Mouse (Mus musculus) midbrain, embryonic 14.5 days (tissue): ENCODE results near the gene Gadd45b. TPM values are rescaled to one million over a fixed set of nuclear protein-coding genes. Genes with fewer than 3 reads are reported as not detected.

Experiments
- ATAC-seq: fragments of 200-750 bp; cut with Nextera tagmentation; 2 replicates; pipeline ENCODE4 v1.8.0; 2017; ENCODE audit warnings: moderate number of reproducible peaks, moderate library complexity; ENCODE audit not compliant: low FRiP score, low TSS enrichment
- DNase-seq: peaks from one replicate; pipeline ENCODE4 v3.0.0-alpha.2; 2015
- H3K27ac ChIP-seq: fragments of 300-500 bp; sonication (generic); replicated peaks from 2 replicates; pipeline ENCODE4 v1.5.1; 2014; ENCODE audit warnings: mild to moderate bottlenecking, low read depth, low read length, moderate library complexity
- H3K27me3 ChIP-seq: fragments of 300-500 bp; sonication (generic); 2 replicates; pipeline ENCODE4 v1.6.1; 2014; ENCODE audit warnings: low read length, control low read depth, mixed read lengths; ENCODE audit not compliant: control insufficient read depth, insufficient read depth
- H3K36me3 ChIP-seq: fragments of 300-500 bp; sonication (generic); 2 replicates; pipeline ENCODE4 v1.6.1; 2014; ENCODE audit warnings: low read length, control low read depth; ENCODE audit not compliant: control insufficient read depth, insufficient read depth
- H3K4me1 ChIP-seq: fragments of 300-500 bp; sonication (generic); 2 replicates; pipeline ENCODE4 v1.6.1; 2014; ENCODE audit warnings: mild to moderate bottlenecking, antibody characterized with exemption, low read length, control low read depth; ENCODE audit not compliant: control insufficient read depth, insufficient read depth
- H3K4me2 ChIP-seq: fragments of 300-500 bp; sonication (generic); 2 replicates; pipeline ENCODE4 v1.6.1; 2014; ENCODE audit warnings: mild to moderate bottlenecking, low read length, moderate library complexity
- H3K4me3 ChIP-seq: fragments of 300-500 bp; sonication (generic); replicated peaks from 2 replicates; pipeline ENCODE4 v1.5.1; 2014; ENCODE audit warnings: low read depth, low read length
- H3K9ac ChIP-seq: fragments of 300-500 bp; sonication (generic); replicated peaks from 2 replicates; pipeline ENCODE4 v1.6.1; 2014; ENCODE audit warnings: mild to moderate bottlenecking, low read length, moderate library complexity
- H3K9me3 ChIP-seq: fragments of 300-500 bp; sonication (generic); 2 replicates; pipeline ENCODE4 v1.6.1; 2016; ENCODE audit warnings: low read length, control low read depth, mixed read lengths; ENCODE audit not compliant: control insufficient read depth
- WGBS: fragments of 180-500 bp; shearing (Covaris S2); extraction: QIAGEN DNeasy Blood & Tissue Kit; methylation state at CpG from one replicate; pipeline ENCODE4 v1.1.7; 2014; 5-methylcytosine and 5-hydroxymethylcytosine counted together
- polyA plus RNA-seq: library from polyadenylated mRNA; unstranded; fragments of >200 nt; fragmentation: Nextera tagmentation; extraction: Ambion mirVana; gene quantifications from 2 replicates; pipeline ENCODE4 v1.2.1, GENCODE M21; 2014

Gene Gadd45b
- polyA plus RNA-seq, 1 experiment from 2014 or later: 8.0 TPM

DNA sequence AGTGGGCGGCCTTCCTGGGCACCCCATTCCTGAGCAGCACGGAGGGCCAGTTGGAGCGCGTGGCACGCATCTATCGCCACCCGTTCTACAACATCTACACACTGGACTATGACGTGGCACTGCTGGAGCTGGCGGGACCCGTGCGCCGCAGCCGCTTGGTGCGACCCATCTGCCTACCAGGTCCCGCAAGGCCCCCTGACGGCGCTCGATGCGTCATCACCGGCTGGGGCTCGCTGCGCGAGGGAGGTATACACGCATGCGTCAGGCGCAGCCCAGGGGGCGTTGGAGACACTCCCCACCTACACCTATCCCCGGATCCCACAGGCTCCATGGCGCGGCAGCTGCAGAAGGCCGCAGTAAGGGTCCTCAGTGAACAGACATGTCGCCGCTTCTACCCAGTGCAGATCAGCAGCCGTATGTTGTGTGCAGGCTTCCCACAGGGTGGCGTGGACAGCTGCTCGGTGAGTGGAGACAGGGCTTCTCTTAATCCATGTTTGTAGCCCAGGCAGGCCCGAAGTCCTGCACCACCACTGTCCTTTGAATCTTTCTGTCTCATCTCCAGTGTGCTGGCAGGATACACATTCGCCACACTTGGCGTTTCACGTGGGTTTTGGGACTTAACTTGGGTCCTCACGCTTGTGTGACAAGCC is 31.9 kb upstream of the Gadd45b start:
- peaks cover 34% of the 10 kb centered on the region for H3K36me3 ChIP-seq
- peaks cover 7% of the 10 kb centered on the region for H3K4me1 ChIP-seq
- ATAC-seq (no peak), DNase-seq (no peak)
- no peak overlapping the region for H3K9ac ChIP-seq
- H3K27ac ChIP-seq: no peak overlapping the region
- H3K4me3 ChIP-seq: no peak overlapping the region
- H3K4me2 ChIP-seq: no peak overlapping the region; the same call in 1 of the 2 replicates
- H3K9me3 ChIP-seq: no peaks in the 10 kb centered on the region
- WGBS: 28% methylated on average over 41 of the region's 41 CpGs
- H3K27me3 ChIP-seq: no peaks in the 10 kb centered on the region

DNA sequence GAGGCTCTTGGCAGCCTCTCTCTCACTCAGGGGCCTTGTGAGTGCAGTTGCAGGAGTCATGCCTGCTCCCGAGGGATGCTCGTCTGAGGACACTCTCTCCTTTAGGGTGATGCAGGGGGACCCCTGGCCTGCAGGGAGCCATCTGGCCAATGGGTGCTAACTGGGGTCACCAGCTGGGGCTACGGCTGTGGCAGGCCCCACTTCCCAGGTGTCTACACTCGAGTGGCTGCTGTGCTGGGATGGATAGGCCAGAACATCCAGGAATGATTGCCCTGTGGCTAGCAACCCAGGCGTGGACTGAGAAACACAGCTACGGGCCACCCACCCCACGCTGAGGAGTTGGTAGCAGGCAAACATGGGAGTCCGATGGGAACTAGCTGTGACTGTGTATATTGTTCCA is 30.8 kb upstream of the Gadd45b start:
- H3K9ac ChIP-seq: no peak overlapping the region
- ATAC-seq (no peak), DNase-seq (no peak)
- peaks cover 7% of the 10 kb centered on the region for H3K4me1 ChIP-seq
- H3K4me2 ChIP-seq: peak overlapping the region; percentile 96; the same call in 1 of the 2 replicates
- H3K27ac ChIP-seq: no peak overlapping the region
- peaks cover 45% of the 10 kb centered on the region for H3K36me3 ChIP-seq
- no peaks in the 10 kb centered on the region for H3K9me3 ChIP-seq
- no peak overlapping the region; the same call in 1 of the 2 replicates for H3K4me3 ChIP-seq
- no peaks in the 10 kb centered on the region for H3K27me3 ChIP-seq
- 88% methylated on average over 8 of the region's 8 CpGs for WGBS

DNA sequence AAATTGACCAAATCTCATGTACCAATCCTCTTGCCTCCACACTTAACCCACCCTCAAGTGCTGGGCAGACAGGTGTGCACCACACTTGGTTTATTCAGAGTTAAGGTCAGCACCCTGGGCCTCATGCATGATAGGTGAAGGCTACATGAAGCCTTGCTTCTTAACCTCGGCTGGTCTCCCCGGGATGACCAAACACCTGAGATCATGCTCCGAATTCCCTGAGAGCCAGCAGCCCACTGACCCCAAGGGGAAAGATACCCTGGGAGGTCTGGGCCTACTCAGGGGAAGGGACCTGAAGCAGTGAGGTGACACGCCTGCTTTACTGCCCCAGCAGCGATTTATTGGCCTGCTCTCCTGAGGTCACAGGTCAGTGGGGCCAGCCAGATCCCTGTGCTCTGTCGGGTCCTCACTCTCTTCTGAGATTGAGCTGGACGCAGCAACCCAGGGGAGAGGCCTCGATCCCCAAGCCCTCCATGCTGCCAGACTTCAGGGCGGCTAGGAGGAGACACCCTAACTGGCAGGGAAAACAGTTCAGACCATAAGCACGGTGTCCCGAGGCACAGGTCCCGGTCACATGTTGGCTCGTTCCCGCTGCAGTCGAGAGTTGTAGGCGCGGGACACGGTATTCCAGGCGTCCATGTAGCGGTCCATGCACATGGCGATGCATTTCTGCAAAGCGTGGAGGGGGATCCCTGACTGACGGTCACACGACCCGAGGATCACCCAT is 30.1 kb upstream of the Gadd45b start:
- Histone ChIP-seq H3K4me3 (peak overlapping the region; percentile 96), H3K9me3 (no peaks in the 10 kb centered on the region), H3K4me1 (peaks cover 7% of the 10 kb centered on the region), H3K27me3 (no peaks in the 10 kb centered on the region), H3K36me3 (peaks cover 52% of the 10 kb centered on the region), H3K9ac (peak overlapping the region; percentile 79), H3K4me2 (peak overlapping the region; percentile 96), H3K27ac (peak overlapping the region; percentile 88)
- ATAC-seq (no peak), DNase-seq (no peak)
- WGBS: 15% methylated on average over 25 of the region's 25 CpGs

DNA sequence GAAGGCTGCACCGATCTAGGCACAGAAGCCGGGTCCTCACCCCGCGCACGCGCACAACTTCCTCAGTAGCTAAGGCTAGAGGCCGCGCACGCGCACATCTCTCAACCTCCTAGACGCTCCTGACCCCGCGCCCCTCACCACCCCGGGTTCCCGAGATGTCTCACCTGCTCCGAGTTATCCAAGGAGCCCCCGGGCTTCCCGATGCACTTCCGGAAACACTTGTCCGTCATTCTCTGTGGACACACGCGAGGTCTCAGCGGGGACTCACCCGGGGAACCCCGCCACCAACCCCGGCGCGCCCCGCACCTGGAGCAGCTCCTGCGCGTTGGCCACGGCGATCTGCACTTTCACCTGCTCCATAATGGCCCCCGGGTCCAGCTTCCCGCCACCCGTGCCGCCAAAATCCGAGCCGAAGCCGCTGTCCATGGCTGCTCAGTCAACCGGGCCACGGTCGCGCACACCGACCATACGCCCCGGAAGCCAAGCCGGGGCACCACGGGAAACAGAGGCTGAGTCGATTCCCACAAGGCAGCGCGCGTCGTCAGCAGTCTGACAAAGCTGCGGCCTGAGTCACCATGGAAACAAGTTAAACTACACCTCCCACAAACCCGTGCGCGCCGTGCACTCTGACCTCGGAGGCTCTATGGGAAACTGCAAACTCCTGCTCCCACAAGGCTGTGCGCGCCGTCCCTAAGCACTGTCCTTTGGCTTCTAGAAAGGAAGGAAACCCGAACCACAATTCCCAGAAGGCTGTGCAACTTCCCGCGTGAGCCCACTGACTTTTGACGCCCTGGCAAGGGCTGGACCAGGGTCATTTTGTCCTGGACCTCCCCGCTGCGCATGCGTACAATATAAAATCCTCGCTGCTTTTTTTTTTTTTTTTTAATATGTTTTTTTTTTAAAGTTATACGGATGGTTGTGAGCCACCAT is 29.3 kb upstream of the Gadd45b start, which contains the start of gene Timm13:
Gene Timm13, minus strand, starts transcription at position 652 of the 930 bp plus-strand sequence.
- H3K9ac ChIP-seq: peak within 1 kb of the TSS; percentile 79
- peaks cover 59% of the 10 kb centered on the region for H3K36me3 ChIP-seq
- WGBS: under 1% methylated on average over 72 of the region's 72 CpGs
- peaks cover 7% of the 10 kb centered on the region for H3K4me1 ChIP-seq
- ATAC-seq (peak; percentile 94), DNase-seq (peak; percentile 99)
- H3K27me3 ChIP-seq: no peaks in the 10 kb centered on the region
- H3K4me3 ChIP-seq: peak within 1 kb of the TSS; percentile 96
- peak within 1 kb of the TSS; percentile 96 for H3K4me2 ChIP-seq
- H3K27ac ChIP-seq: peak within 1 kb of the TSS; percentile 88
- H3K9me3 ChIP-seq: no peaks in the 10 kb centered on the region

DNA sequence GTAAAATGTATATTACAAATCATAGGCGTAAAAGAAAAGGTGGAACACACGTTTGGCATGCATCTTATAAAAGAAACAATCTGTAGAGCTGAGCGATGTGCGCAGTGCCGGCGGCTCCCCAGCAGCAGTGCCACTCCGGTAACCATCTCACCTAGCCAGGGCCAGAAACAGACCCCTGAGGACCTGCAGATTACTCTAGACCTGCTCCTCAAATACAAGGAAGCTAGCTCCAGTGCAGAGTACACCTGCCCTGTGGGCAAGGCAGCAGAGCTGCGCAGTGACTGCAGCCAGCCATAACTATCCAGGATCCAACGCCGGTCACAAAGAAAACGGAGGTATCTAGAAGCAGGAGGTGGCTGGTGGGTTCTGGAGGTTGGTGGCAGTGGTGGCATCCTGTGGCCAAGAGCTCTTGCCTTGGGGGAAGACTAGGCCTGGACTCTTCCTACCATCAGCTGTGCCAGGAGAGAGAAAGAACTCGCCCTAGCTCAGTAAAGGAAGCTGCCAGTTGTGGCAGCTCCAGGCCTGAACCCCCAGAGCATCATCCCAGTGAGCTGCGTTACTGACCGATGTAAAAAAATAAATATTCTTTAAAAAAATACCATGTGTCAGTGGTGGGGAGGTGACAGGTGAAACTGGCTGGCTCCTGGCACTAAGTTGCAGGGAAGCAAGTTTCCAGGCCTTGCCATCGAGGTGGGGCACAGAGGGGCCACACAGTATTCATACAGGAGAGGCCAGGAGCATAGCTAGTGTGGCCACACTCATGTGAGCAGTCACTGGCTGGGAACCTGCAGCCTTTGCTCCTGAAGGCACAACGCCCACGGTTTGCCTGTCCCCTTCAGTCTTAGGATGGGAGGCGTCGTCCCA is 28.2 kb upstream of the Gadd45b start:
- Histone ChIP-seq H3K4me3 (no peak overlapping the region), H3K9ac (no peak overlapping the region), H3K36me3 (peaks cover 59% of the 10 kb centered on the region), H3K4me1 (peaks cover 7% of the 10 kb centered on the region), H3K9me3 (no peaks in the 10 kb centered on the region), H3K4me2 (peak overlapping the region; percentile 96), H3K27me3 (no peaks in the 10 kb centered on the region), H3K27ac (peak overlapping the region; percentile 64)
- peak; percentile 15 for DNase-seq
- WGBS: 91% methylated on average over 19 of the region's 19 CpGs
- ATAC-seq: no peak

DNA sequence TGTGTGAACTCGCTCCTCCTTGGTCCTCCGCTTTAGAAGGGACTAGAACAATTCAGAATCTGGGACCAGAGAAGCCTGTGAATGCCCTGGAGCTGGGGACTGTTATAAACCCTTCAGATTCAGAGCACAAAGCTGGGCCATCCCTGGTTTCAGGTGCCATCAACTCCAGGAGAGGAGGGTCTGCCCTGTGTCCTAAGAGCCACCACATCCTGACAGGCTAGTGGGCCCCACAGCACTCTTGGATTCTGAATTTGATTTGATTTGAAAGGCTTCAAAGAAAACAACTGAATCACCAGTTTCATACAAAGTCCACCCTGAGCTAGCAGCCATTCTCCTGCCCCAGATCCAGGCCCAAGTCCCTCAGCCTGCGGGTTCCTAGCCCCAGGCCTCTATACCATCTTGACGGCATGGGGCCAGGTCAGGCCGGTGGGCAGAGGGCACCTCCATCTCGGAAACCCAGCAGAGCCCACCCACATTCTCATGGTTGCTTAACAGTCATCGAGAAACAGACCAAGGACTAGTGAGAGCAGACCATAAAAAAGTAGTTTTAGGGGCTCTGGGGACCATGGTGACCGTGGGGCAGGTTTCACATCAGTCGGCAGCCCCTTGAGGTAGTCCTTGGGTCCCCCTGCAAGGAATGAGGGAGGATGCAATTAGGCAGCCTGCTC is 27.5 kb upstream of the Gadd45b start:
- 97% methylated on average over 9 of the region's 9 CpGs for WGBS
- Histone ChIP-seq H3K4me1 (peaks cover 7% of the 10 kb centered on the region), H3K9me3 (no peaks in the 10 kb centered on the region), H3K27me3 (no peaks in the 10 kb centered on the region), H3K4me3 (no peak overlapping the region), H3K27ac (no peak overlapping the region), H3K4me2 (no peak overlapping the region), H3K36me3 (peaks cover 63% of the 10 kb centered on the region), H3K9ac (no peak overlapping the region)
- ATAC-seq (no peak), DNase-seq (no peak)

DNA sequence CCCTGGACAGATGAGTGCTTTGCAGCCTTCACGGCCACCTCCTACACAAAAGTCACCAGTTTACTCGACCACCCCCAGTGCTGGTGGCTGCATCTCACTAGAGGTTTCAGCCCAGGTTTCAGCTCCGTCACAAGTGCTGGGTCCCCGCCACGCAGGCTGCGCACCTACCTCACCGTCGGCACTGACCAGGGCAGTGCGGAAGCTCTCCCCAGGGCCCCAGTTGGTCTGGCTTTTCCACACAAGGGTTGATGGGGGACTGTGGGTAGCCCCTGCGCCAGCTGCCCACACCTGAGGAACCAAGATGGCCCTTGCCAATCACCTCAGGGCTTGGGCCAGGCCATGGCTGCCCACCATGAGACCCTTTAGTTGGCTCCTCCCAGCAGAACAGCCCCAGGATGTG is 26.6 kb upstream of the Gadd45b start:
- Histone ChIP-seq H3K4me2 (no peak overlapping the region), H3K27ac (no peak overlapping the region), H3K9me3 (no peaks in the 10 kb centered on the region), H3K4me3 (no peak overlapping the region), H3K4me1 (peaks cover 7% of the 10 kb centered on the region), H3K36me3 (peaks cover 67% of the 10 kb centered on the region), H3K27me3 (no peaks in the 10 kb centered on the region), H3K9ac (no peak overlapping the region)
- 93% methylated on average over 10 of the region's 10 CpGs for WGBS
- ATAC-seq: no peak
- no peak for DNase-seq
